Mouse (Mus musculus) retina, adult 2 months (tissue): ENCODE data around the gene Flt1.
"Not testable (repeated sequence)": the region's sequence is repeated elsewhere in the genome, so short reads cannot be mapped to it uniquely, and the experiment has no call there.

Experiments used
- DNase-seq: peaks from one replicate; pipeline ENCODE4 v3.0.0-alpha.2; 2012; ENCODE audit warnings: low read depth, low spot score

Gene Flt1

DNA sequence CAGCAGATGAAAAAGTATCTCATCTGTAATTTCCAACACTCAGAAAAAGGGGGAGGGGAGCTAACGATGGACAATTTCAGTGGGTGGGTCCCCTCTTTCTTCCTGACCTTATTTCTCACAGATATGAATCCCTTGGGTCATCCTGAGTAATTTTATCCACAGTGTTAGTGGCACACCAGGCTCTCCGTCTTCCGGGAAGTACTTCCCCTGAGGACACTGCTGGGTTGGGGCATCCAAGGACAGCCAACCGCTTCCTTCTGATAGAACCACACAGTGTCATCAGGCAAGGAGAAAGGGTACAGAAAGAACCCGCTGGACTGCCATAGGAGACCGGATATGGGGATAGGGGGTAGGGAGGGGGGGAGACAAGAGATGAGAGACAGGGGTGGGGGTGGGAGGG lies 111.2 kb downstream of the Flt1 start:
- DNase-seq, result no peak

DNA sequence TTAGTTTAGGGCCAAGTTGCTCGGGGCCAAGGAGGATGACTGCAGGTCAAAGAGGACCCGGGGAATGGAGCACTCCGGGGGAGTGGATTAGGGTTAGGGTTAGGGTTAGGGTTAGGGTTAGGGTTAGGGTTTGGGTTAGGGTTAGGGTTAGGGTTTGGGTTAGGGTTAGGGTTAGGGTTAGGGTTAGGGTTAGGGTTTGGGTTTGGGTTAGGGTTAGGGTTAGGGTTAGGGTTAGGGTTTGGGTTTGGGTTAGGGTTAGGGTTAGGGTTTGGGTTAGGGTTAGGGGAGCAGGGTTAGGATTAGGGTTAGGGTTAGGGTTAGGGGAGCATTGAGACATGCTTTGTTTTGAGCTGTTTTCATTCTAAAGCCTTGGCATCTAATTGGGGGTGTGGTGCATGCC lies 114.5 kb downstream of the Flt1 start:
- DNase-seq, result not testable (repeated sequence)

DNA sequence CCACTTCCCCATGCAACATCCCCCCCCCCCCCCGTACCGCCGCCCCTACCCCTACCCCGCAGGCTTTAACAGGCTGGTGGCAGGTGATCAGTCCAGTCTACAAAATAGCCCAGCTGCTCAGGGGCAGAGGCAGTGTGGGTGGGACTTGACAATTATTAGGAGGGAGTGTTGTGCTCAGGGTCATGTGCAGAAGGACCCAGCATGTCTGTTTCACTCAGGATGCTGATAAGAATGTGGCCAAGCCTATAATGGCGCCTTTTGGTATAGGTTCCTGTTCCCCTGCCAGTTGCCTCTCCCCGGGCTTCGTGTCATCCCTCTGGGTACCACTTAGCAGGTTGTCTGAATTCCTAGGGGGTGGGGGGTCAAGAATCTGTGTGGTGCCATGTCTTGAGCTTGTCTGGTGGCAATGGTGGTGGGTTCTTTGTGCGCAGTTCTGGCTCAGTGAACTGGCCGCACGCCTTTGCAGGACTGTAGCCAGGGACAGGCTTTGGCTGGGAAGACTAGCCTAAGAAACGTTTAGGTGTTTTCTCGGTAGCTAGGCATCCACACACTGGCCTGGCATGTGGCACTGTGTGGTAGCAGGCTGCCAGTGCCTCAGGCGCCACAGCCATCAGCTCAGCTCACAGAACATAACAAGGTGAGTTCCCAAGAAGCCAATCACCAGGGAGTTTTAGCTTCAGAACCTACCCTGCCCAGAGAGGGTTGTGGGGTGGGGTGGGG lies 118.4 kb downstream of the Flt1 start:
- no peak for DNase-seq

DNA sequence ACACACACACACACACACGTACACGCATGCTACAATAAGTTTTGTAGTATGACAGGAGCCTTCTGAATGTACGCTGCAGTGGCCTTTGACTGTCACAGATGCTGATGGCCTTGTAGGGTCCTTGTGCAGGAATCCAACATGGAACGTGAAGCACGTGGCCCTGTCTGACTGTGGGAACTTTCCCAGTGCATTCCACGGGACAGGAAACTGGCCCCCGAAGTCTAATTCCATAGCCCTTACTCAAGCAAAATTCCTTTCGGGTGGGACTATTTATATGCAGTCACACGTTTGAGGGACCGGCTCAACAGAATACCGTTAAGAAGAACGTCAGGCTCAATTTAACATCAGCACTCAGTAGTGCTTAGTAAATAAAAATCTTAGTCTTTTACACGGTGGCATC lies 119.1 kb downstream of the Flt1 start:
- no peak for DNase-seq

DNA sequence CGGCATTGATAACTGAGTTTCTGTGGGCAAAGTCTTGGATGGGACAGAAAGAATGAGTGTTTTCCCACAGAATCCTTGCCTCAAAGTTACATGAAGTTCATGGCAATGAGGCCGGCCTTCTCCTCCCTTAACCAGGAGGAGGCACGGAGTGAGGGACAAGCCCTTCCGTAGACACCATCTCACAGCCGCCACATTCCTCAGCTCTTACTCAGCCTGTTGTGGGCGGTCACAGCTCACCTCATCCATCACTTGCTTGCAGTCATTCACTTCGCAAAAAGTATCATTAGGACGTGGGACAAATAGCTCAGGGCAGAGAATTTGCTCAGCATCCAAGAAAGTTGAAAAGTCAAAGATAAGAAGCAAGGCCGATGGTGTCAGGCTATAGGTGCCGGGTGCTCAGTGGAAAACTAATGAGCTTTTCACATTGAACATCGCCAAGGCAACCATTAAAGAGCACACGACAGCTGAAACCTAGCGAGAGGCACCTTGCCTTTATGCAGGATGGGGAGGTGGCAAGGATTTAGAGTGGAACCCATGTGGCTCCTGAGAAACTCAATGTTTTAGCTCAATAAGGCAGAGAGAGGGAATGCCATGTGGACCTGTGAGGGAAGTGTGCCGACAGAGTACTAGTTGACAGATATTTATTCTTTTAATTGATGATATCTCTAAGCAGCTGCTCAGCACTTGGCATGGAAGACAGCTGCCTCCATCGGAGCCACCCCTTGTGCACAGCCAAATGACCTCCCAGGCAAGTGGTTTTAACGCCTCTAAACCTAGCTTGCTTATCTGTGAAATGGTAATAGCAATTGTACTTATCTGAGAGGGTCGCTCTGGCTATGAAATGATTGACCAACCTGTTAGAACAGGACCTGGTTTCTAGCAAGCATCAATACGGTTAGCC lies 124.1 kb downstream of the Flt1 start:
- DNase-seq, result no peak

DNA sequence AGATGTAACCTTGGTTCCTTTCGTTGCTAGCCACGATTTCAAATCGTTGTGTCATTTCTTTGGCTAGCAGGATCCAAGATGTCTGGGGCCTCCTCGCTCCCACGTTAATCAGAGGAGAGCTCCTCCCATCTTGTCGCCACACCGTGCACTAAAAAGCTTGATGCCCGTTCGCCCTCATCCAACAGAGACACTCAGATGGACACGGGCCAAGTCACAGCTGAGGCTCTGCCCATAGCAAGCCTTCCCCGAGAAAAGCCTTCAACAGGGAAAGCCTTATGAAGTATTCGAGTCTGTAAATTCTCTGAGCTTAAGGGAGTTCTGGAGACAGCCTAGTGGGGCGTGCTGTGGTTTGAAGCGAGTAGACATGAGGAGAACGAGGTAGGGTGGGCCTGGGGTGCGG lies 128.0 kb downstream of the Flt1 start:
- DNase-seq, result no peak

DNA sequence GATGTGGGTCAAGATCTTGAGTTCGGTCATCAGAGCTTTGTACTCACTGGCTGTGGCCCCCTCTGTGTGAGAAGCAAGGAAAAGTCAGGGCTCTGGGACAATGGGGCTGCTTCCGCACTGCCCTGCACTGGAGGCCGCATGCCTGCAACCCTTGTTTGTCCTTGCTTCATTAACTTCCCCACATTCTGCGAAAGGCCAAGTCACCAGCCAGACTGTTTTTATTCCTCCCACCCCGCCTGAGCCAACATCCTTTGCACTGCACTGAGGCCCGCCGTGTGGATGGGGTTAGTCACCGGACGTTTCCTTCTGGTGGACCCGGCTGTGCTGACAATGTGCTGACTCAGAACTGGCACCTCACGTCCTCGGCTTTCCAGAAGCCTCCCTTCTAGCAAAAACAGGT lies 136.0 kb downstream of the Flt1 start:
- DNase-seq, result no peak

DNA sequence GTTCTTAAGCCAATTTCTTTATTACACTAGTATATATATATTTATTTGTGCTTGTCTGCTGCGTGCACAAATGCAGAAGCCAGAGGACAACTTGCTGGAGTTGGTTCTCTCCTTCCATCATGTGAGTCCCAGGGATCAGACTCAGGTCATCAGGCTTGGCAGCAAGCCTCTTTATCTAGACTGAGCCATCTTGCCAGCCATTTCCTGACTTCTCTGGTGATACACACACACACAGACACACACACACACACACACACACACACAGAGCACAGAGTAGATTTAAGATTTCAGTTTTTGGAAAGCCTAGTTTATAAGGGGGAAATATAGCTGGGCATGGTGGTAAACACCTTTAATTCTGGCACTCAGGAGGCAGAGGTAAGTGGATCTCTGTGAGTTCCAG lies 140.7 kb downstream of the Flt1 start:
- no peak for DNase-seq

DNA sequence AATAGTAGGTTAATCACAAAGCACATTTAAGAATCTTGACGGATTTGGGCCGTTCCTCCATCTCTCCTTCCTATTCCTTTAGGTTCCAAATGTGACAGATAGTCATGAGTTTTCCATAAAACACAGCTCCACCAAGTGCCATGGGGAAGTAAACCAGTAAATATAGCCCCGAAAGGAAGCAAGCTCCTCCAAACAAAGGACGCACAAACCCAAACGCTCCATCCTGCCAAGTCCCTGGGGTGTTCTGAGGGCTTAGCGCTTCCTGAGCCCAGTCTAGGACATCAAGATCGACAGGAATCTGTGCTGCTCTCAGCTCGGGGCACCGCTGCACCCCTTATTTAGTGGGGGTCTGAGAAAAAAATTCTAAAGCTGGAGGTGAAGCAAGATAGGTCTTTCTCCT lies 141.2 kb downstream of the Flt1 start:
- DNase-seq, result no peak

DNA sequence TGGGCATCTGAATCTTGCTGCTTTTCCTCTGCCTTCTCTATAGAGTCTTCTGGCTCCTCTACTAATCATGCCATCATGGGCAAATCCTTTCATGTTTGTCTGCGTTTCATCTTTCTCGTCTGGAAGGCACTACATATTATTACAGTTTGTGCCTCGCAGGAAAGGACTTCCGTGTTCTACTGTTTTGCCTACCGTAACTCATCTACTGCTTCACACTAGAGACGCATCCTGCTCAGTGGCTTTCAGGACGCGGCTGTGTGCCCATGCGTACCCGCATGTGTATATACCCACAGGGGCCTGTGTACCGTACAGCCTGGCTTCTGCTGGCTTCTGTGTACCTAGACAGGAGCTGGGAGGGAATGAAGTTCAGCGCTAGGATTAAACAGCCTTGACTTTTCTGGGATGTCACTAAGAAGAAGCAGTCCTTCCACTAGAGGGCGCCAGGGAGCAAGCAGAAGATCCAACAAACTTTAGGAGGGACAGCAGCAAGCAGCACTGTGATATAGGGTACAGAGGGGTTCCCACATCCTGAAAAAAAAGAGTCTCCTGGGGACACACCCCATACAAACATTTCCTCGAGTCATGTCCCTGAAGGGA lies 142.0 kb downstream of the Flt1 start:
- DNase-seq, result peak; percentile 33

DNA sequence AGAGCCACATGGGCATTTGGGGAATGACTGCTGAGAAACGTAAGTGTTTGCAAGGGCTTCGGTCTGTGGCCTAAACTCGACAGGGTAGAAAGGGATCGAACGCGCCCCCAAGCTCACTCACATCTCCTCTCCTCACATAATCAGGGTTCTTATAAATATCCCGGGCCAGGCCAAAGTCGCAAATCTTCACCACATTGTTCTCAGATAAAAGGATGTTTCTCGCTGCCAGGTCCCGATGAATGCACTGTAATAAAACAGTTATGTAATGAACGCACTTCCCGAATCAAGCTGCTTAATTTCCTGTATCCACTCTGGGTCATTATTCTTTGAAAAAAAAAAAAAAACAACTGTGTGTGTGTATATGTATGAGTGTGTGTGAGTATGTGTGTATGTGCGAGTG lies 145.6 kb downstream of the Flt1 start:
- DNase-seq, result no peak

DNA sequence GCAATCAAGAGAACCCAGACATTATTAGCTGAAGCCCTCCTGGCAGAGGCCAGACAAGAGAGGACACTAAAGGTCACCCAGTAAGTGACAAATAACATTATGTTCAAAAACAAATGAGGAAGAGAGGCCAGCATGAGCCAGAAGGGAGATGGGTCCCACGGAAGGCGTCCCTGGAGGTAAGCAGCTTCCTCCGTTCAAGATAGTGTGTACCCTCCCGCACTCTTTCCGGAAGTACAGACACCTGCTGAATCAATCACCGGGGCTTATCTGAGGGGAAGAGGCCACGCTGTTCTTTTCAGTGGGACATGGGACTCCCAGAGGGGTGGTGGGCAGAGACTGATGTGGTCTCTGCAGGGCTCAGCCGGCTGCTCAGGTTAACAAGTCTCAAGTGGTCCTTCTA lies 146.1 kb downstream of the Flt1 start:
- DNase-seq, result no peak

DNA sequence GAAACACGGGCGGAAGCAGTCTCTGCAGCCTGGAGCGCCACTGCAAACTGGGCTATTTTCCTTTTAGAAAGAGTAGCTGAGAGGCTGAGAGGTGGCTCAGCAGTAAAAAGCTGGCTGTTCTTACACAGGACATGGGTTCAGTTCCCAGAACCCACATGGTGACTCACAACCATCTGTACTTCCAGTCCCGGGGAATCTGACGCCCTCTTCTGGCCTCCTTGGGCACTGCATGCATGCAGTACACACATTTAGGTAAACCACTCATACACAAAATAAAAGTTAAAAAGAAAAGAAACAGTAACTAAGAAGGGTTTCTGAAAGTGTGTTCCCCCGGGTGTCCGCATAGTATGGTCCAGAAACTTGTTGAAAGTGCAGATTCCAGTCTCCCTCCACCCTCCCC lies 146.7 kb downstream of the Flt1 start:
- DNase-seq, result no peak

DNA sequence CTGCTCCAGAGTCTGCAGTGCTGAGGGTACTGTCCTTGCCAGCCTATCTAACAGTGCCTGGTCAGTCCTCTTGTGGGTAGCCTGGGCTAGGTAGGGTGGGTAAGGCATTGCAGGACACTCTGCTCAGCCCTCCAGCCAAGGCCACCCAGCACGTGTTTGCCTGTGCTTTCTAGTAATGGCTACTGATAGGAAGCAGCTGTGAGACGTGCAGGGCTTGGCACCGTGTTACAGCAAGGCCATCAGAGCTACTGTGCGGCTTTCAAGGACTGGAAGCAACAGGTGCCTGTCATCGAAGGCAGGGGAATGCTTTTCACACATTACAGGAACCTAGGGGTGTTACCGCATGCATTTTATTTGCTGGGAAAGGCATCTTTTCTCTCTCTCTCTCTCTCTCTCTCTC lies 148.8 kb downstream of the Flt1 start:
- no peak for DNase-seq

DNA sequence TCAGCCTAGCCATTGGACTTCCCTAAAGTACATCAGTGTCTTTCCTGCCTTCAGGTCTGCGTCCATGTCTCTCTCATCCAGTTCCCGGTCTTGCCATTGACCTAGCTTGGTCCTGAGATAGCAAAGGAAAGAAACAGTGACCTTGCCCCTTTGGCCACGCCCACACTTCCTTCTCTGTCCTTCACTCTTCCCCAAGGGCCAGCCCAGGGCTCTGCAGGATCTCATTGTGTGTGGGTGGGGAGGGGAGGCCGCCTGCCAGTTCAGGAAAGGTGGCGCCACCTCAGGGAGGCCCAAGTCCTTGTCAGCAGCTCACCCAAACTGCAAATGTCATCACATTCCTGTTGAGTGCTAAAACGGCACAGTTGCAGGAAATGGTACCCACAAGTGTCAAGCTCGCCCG lies 151.3 kb downstream of the Flt1 start:
- no peak for DNase-seq

DNA sequence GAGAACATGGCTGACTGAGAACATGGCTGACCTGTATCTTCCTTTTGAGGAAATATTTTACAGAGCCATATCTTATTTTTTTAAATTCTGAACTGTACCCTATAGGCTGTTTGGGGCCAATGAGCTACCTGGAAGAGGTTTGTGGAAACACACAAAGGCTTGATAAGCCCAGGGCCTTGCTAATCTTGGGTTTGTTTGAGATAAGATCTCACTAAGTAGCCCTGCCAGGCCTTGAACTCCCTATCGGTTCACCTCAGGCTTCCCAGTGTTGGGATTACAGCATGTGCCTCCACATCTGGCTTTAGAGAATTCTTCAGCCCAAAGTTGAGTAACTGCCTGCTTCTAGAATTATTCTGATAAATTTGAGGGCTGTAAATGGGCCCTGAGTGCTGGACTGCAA lies 152.3 kb downstream of the Flt1 start:
- DNase-seq, result no peak

DNA sequence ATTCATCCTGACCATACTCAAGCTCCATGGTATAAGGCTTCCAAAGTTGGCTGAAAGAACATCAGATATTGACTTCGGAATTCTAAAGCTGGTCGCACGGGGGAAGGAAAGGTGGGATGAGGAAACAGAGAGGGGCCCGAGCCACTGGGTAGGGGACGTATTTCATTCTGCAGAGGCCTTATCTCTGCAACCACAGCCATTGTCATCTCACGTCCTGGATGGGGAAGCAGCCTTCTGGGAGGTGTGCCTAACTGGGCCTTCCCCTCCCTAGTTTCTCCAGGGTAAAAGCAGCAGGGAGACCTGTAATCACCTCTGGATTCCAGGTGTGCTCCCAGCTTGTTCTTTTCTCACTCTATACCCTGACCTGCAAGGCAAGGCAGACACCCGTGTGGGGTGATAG lies 153.1 kb downstream of the Flt1 start:
- no peak for DNase-seq

DNA sequence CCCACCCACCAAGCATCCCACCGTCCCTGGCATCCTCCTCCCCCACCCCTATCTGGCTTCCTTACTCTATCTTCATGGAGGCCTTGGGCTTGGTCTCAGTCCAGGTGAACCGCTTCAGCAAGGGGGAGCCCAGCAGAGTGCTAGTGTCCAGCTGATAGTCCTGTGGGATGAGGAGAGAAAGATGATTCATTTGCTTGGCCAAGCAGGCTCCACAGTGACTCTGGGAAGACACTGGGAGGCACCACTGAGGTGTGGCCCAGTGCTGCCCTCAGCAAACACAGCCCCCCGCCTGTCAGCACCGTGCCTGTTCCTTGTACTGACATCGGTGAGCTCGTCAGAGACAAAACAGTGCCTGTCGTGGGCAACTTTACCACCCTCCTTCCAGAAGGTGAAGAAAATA lies 159.5 kb downstream of the Flt1 start:
- no peak for DNase-seq

DNA sequence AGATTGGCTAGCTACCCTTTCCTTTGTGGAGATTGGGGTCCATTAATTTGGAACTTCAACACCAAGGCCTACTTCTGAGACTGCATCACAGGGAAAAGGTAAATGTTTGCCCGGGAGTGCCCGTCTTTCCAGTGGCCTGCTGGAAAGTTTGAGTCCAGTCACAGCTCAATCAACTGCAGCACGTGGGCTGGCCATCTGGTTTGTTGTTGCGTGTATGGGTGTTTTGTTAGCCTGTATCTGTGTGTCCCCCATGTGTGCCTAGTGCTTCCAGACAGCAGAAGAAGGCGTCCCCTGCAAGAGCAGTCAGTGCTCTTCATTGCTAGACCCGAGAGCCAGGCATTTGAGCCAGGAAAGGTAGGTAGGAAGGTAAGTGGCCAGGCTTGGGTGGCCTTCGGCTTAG lies 160.4 kb downstream of the Flt1 start:
- DNase-seq, result no peak

DNA sequence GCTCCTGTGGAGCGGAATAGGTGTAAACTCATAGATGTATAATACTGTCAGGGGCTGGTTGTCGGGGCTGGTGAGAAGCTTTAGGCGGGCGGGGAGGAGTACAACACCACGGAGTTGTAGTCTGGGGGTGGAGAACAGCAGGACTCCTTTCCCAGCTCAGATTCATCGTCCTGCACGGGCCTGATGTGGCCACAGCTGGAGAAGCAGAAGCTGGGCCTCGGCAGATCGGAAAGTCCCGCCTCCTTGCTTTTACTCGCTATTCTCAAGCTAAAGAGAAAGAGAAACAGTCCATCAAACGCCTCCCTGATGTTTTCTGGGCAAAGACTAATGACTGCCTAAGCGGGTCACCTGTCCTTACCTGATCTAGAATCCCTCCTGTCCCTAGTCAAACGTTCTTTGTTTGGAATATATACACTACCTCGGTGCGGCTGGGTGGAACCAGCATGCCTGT lies 161.6 kb downstream of the Flt1 start:
- DNase-seq, result no peak

DNA sequence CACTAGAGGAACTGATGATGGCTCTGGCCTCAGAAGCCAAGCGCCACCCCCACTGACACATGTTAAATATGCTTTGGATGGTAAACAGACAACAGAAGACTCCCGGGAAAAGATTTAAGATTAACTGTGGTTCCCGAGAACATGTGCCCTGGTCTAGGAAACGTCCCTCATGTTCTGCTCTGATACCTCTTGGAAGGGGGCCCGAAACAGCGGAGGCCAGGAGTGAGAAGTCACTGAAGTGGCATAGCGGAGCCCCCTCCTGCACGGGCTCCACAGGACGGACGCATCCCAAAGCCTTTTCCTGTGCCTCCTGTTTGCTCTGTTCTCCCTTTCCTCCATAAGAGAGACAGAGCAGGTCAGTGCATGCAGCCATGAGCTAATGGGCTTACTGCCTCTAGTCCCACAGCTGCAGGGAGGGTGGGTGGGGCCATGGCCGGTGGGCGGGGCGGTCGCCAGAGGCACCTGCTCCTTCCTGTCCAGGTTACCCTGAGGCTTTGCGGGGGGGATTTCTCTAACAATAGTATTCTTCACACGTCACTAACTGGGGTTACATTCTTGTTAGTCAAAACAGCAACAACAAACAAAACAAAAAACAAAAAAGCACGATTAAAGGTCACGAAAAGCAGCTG lies 162.2 kb downstream of the Flt1 start:
- DNase-seq, result no peak

DNA sequence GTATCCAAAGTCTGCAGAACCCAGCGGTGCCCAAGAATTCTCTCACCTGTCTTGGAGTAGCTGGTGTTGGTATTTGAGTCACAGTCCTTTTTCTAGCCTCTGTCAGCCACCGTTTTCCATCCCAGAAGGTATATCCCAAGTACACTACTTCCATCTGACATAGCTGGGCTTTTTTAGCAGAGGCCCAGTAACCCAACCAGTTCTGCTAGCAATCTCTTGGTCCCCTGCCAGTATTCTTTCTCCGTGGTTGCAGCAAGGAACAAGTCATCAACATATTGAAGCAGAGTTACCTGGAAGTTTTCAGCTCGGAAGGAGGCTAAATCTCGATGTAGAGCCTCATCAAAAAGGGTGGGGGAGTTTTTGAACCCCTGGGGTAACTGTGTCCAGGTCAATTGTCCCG lies 168.2 kb downstream of the Flt1 start:
- not testable (repeated sequence) for DNase-seq
